Mouse (Mus musculus) midbrain, embryonic 10.5 days (tissue): ENCODE results near the gene Myo18b. TPM values are rescaled to one million over a fixed set of nuclear protein-coding genes. Genes with fewer than 3 reads are reported as not detected.

Experiments used
- DNase-seq: peaks from one replicate; pipeline ENCODE4 v3.0.0-alpha.2; 2017; ENCODE audit warnings: low spot score
- H3K27ac ChIP-seq: fragments of 300-500 bp; sonication (generic); replicated peaks from 2 replicates; pipeline ENCODE4 v1.5.1; 2016; ENCODE audit warnings: mild to moderate bottlenecking
- H3K27me3 ChIP-seq: fragments of 300-500 bp; sonication (generic); 2 replicates; pipeline ENCODE4 v1.6.1; 2016; ENCODE audit warnings: low read depth, mild to moderate bottlenecking; ENCODE audit not compliant: poor library complexity, severe bottlenecking
- H3K36me3 ChIP-seq: fragments of 300-500 bp; sonication (generic); 2 replicates; pipeline ENCODE4 v1.6.1; 2016; ENCODE audit warnings: mild to moderate bottlenecking, moderate library complexity
- H3K4me1 ChIP-seq: fragments of 300-500 bp; sonication (generic); 2 replicates; pipeline ENCODE4 v1.6.1; 2016
- H3K4me3 ChIP-seq: fragments of 300-500 bp; sonication (generic); 2 replicates; pipeline ENCODE4 v1.5.1; 2016; ENCODE audit warnings: mild to moderate bottlenecking, moderate library complexity
- H3K9me3 ChIP-seq: fragments of 300-500 bp; sonication (generic); replicated peaks from 2 replicates; pipeline ENCODE4 v1.6.1; 2016; ENCODE audit warnings: mild to moderate bottlenecking
- WGBS: fragments of 180-500 bp; shearing (Covaris S2); methylation state at CpG from one replicate; pipeline ENCODE4 v1.1.7; 2016; 5-methylcytosine and 5-hydroxymethylcytosine counted together
- polyA plus RNA-seq: library from polyadenylated mRNA; unstranded; fragments of >200 nt; fragmentation: Nextera tagmentation; extraction: Ambion mirVana; gene quantifications from 2 replicates; pipeline ENCODE4 v1.2.1, GENCODE M21; 2016

Gene Myo18b
- polyA plus RNA-seq, 1 experiment from 2014 or later: 0.63 TPM

GRCm38 (mm10) chr5:112671961-112672360 lies 224.2 kb downstream of the Myo18b start:
- Histone ChIP-seq H3K27ac (no peak overlapping the region), H3K36me3 (no peaks in the 10 kb centered on the region), H3K9me3 (no peaks in the 10 kb centered on the region), H3K27me3 (no peaks in the 10 kb centered on the region), H3K4me1 (no peaks in the 10 kb centered on the region), H3K4me3 (no peak overlapping the region)
- no peak for DNase-seq
- WGBS: 53% methylated on average over 2 of the region's 2 CpGs

DNA sequence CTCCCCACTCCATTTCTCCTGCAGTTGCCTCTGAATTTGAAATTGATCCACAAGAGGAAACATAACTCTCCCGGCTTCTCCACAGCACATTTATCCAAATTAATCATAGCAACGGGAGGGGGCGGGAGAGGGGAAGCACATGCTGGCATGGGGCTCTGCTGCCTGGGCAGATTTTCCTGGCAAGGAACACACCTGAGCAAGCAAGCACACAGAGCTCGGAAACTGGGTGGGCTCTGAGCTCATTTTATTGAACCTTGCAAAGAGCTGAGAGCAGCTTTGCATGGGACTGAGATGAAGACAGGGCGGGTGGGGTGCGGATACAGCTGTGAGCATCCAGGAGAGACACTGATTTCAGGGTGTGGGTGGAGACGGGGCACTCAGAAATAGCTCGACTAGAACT lies 229.0 kb downstream of the Myo18b start:
- 79% methylated on average over 8 of the region's 8 CpGs for WGBS
- no peak for DNase-seq
- Histone ChIP-seq H3K4me1 (peaks cover 21% of the 10 kb centered on the region), H3K27me3 (no peaks in the 10 kb centered on the region), H3K4me3 (no peak overlapping the region), H3K9me3 (no peaks in the 10 kb centered on the region), H3K27ac (no peak overlapping the region), H3K36me3 (no peaks in the 10 kb centered on the region)

GRCm38 (mm10) chr5:112665661-112666060 lies 230.5 kb downstream of the Myo18b start:
- no peaks in the 10 kb centered on the region for H3K9me3 ChIP-seq
- H3K4me3 ChIP-seq: no peak overlapping the region
- H3K36me3 ChIP-seq: no peaks in the 10 kb centered on the region
- H3K27me3 ChIP-seq: no peaks in the 10 kb centered on the region
- H3K27ac ChIP-seq: peak overlapping the region; percentile 1
- 43% methylated on average over 7 of the region's 7 CpGs for WGBS
- no peak for DNase-seq
- H3K4me1 ChIP-seq: peaks cover 25% of the 10 kb centered on the region

GRCm38 (mm10) chr5:112663701-112664100 lies 232.5 kb downstream of the Myo18b start:
- Histone ChIP-seq H3K27ac (0 out of 2 replicates have a peak overlapping the region, but pooled peaks have one; percentile 52), H3K4me3 (no peak overlapping the region), H3K4me1 (peaks cover 42% of the 10 kb centered on the region), H3K36me3 (no peaks in the 10 kb centered on the region), H3K9me3 (no peaks in the 10 kb centered on the region), H3K27me3 (no peaks in the 10 kb centered on the region)
- WGBS: 17% methylated on average over 1 of the region's 1 CpGs
- no peak for DNase-seq

DNA sequence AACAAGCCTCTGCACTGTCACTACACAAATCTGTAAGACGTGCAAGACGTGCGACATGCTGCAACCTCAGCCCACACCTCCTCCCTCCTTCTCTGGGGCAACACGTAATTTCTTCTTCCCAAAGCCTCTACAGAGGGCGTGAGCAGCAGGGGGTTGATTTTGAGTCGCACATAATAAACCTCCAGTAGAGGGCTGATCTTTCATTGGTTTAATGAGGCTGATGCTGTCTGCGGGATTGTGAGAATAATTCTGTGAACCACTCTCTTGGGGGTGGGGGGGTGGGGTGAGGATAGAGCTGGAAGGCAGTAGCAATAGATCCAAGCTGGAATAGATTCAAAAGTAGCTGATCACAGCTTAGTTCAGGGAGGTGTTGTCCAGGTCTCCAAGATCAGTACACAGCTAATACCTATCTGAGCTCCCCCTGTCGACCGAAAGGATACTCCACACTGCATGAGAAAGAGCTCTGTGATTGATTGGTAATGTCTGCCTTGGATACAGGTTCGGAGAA lies 235.2 kb downstream of the Myo18b start:
- H3K27ac ChIP-seq: no peak overlapping the region
- DNase-seq: no peak
- no peaks in the 10 kb centered on the region for H3K9me3 ChIP-seq
- H3K36me3 ChIP-seq: no peaks in the 10 kb centered on the region
- peaks cover 56% of the 10 kb centered on the region for H3K4me1 ChIP-seq
- H3K4me3 ChIP-seq: no peak overlapping the region
- 47% methylated on average over 10 of the region's 10 CpGs for WGBS
- H3K27me3 ChIP-seq: peaks cover 14% of the 10 kb centered on the region

GRCm38 (mm10) chr5:112659295-112659694 lies 236.9 kb downstream of the Myo18b start:
- H3K27ac ChIP-seq: no peak overlapping the region
- WGBS: 38% methylated on average over 4 of the region's 4 CpGs
- no peaks in the 10 kb centered on the region for H3K9me3 ChIP-seq
- H3K36me3 ChIP-seq: no peaks in the 10 kb centered on the region
- no peak for DNase-seq
- H3K27me3 ChIP-seq: peaks cover 30% of the 10 kb centered on the region
- H3K4me1 ChIP-seq: peaks cover 62% of the 10 kb centered on the region
- H3K4me3 ChIP-seq: no peak overlapping the region

DNA sequence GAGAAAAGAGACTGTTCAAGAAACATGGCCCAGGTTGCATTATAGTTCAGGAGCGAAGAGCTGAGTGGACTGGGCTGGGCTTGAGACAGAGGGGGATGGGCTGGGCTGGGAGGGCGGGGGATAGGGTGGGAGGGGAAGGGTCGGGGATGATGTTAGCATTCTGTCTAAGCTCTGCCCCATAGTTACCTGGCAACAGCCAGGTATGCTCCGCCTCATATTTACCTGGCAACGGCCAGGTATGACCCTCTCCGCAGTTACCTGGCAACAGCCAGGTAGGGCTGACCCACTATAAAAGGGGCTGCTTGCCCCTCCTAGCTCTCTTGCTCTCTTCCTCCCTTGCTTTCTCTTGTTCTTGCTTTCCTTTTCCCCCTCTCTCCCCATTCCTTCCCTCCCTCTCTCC lies 239.4 kb downstream of the Myo18b start:
- Histone ChIP-seq H3K4me3 (peak overlapping the region; percentile 45; the same call in 1 of the 2 replicates), H3K27ac (peak overlapping the region; percentile 62), H3K36me3 (no peaks in the 10 kb centered on the region), H3K9me3 (no peaks in the 10 kb centered on the region), H3K27me3 (peaks cover 50% of the 10 kb centered on the region), H3K4me1 (peaks cover 66% of the 10 kb centered on the region)
- WGBS: 2% methylated on average over 6 of the region's 6 CpGs
- DNase-seq: no peak

GRCm38 (mm10) chr5:112655986-112656541 lies 240.1 kb downstream of the Myo18b start:
- H3K4me3 ChIP-seq: peak overlapping the region; percentile 45
- DNase-seq: peak; percentile 35
- no peaks in the 10 kb centered on the region for H3K36me3 ChIP-seq
- H3K9me3 ChIP-seq: no peaks in the 10 kb centered on the region
- peaks cover 66% of the 10 kb centered on the region for H3K4me1 ChIP-seq
- under 1% methylated on average over 15 of the region's 15 CpGs for WGBS
- H3K27me3 ChIP-seq: peaks cover 50% of the 10 kb centered on the region
- H3K27ac ChIP-seq: peak overlapping the region; percentile 62

DNA sequence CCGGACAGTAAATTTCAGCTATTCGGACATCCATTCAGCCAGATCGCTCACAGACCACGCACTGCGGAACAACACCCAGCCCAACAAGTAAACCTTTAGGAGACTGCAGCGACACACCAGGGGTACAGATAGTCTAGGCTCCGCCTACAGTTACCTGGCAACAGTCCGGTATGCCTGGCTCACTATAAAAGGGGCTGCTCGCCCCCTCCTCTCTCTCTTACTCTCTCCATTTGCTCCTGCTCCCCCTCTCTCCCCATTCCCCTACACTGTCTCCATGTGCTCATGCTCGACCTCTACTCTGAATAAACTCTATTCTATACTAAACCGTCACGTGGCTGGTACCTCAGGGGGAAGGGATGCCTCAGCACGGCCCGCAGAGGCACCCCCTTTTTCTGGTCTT lies 240.6 kb downstream of the Myo18b start:
- H3K27ac ChIP-seq: peak overlapping the region; percentile 62
- no peaks in the 10 kb centered on the region for H3K9me3 ChIP-seq
- H3K4me1 ChIP-seq: peaks cover 61% of the 10 kb centered on the region
- peak overlapping the region; percentile 45 for H3K4me3 ChIP-seq
- no peaks in the 10 kb centered on the region for H3K36me3 ChIP-seq
- peaks cover 50% of the 10 kb centered on the region for H3K27me3 ChIP-seq
- peak; percentile 34 for DNase-seq
- 4% methylated on average over 14 of the region's 14 CpGs for WGBS

GRCm38 (mm10) chr5:112652036-112652435 lies 244.1 kb downstream of the Myo18b start:
- 92% methylated on average over 4 of the region's 4 CpGs for WGBS
- H3K4me1 ChIP-seq: peaks cover 40% of the 10 kb centered on the region

DNA sequence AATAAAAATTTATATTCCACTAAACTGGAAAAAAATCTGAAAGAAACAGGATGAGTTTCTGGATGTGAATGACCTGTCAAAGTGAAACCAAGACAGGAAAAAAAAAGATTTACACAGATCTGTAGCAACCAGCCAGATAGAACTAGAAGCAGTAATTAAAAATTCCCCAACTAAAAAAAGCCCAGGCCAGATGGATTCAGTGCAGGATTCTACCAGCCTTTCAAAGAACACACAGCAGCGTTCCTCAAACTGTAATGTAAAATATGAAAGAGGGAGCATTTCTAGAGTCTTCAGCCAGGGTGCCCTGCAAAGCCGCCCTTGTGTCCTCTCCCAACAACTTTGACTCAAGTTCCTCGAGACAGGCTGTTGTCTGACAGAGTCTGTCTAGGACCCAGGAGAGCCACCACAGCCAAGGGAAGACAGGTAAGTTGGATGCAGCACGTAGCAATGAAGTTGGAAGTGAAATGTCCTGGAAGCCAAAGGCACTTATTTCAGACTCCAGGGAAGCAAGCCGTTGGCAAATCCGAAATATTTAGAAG lies 246.9 kb downstream of the Myo18b start:
- Histone ChIP-seq H3K4me3 (no peak overlapping the region), H3K36me3 (no peaks in the 10 kb centered on the region), H3K27me3 (peaks cover 19% of the 10 kb centered on the region), H3K9me3 (peaks cover 3% of the 10 kb centered on the region; the same call in 1 of the 2 replicates), H3K4me1 (peaks cover 25% of the 10 kb centered on the region), H3K27ac (no peak overlapping the region)
- 86% methylated on average over 6 of the region's 6 CpGs for WGBS
- DNase-seq: no peak

More at GRCm38 (mm10) chr5:112652036-112652435, 244.1 kb downstream of the Myo18b start:
- H3K27ac ChIP-seq: no peak overlapping the region
- H3K4me3 ChIP-seq: no peak overlapping the region
- peaks cover 45% of the 10 kb centered on the region for H3K27me3 ChIP-seq
- H3K36me3 ChIP-seq: no peaks in the 10 kb centered on the region
- H3K9me3 ChIP-seq: peaks cover 3% of the 10 kb centered on the region; the same call in 1 of the 2 replicates
- DNase-seq: no peak

- no peaks in the 10 kb centered on the region for H3K36me3 ChIP-seq
- no peak overlapping the region for H3K4me3 ChIP-seq
- DNase-seq: no peak
- H3K27ac ChIP-seq: no peak overlapping the region
- 90% methylated on average over 2 of the region's 2 CpGs for whole genome bisulfite sequencing
- H3K9me3 ChIP-seq: peaks cover 3% of the 10 kb centered on the region; the same call in 1 of the 2 replicates
- H3K27me3 ChIP-seq: peaks cover 9% of the 10 kb centered on the region
- peaks cover 33% of the 10 kb centered on the region for H3K4me1 ChIP-seq
These were observed 249.3 kb downstream of the Myo18b start for GRCm38 (mm10) chr5:112646871-112647270.

DNA sequence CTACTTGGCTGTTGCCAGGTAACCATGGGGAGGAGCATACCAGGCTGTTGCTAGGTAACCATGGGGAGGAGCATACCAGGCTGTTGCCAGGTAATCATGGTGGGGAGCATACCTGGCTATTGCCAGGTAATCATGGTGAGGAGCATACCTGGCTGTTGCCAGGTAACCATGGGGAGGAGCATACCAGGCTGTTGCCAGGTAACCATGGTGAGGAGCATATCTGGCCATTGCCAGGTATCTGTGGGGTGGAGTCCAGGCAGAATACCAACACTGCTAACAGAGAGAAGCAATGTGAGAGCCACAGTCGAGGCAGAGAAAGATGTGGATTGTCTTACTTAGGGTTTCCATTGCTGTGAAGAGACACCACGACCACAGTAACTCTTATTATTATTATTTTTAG lies 250.6 kb downstream of the Myo18b start:
- Histone ChIP-seq H3K27me3 (peaks cover 21% of the 10 kb centered on the region), H3K4me1 (peaks cover 44% of the 10 kb centered on the region), H3K36me3 (no peaks in the 10 kb centered on the region), H3K4me3 (no peak overlapping the region), H3K9me3 (peaks cover 3% of the 10 kb centered on the region; the same call in 1 of the 2 replicates), H3K27ac (no peak overlapping the region; the same call in 1 of the 2 replicates)
- DNase-seq: no peak
- 90% methylated on average over 2 of the region's 2 CpGs for WGBS
